Mouse (Mus musculus) central nervous system, embryonic 11.5 days (tissue): ENCODE results near the gene Chrna9. TPM values are rescaled to one million over a fixed set of nuclear protein-coding genes. Genes with fewer than 3 reads are reported as not detected.

Experiments
- polyA plus RNA-seq: library from polyadenylated mRNA; depleted of rRNA; stranded (reverse); fragments of >200 nt; gene quantifications from 2 replicates; pipeline ENCODE4 v1.2.3, GENCODE M21; 2012; rRNA removed

The Chrna9 gene
- 0.31 TPM in 1 of 2 replicates, not detected in the other for polyA plus RNA-seq

GRCm38 (mm10) chr5:65934783-65935182, at the start of gene Chrna9:
Chrna9 (plus strand) TSS chr5:65934921.

GRCm38 (mm10) chr5:66004134-66004925, 69.6 kb downstream of the Chrna9 start, which contains the start of gene 9130230L23Rik:
9130230L23Rik (minus strand) TSS chr5:66004285.

Other genes with a start within 250 kb of the Chrna9 start
- 72.8 and 142 TPM in 2 replicates for gene Pds5a, start 236.6 kb upstream of the Chrna9 start, polyA plus RNA-seq
- gene N4bp2, start 171.4 kb upstream of the Chrna9 start, polyA plus RNA-seq = 31.6 and 39.8 TPM in 2 replicates
- gene Rhoh, start 73.7 kb upstream of the Chrna9 start, polyA plus RNA-seq = 0.19 and 0.35 TPM in 2 replicates
- gene 9130230L23Rik, start 69.4 kb downstream of the Chrna9 start, polyA plus RNA-seq = 0.04 and 0.08 TPM in 2 replicates
- gene Rbm47, start 238.2 kb downstream of the Chrna9 start, polyA plus RNA-seq = 1.5 and 3.3 TPM in 2 replicates